Mouse (Mus musculus) lung, adult 2 months (tissue): ENCODE measurements around the gene Arhgap35.
"Not testable (repeated sequence)": the region's sequence is repeated elsewhere in the genome, so short reads cannot be mapped to it uniquely, and the experiment has no call there.

Experiments used
- CTCF ChIP-seq: fragments of 200-500 bp; IDR thresholded peaks from 2 replicates; pipeline ENCODE4 v1.5.1; 2011; ENCODE audit warnings: mild to moderate bottlenecking, low read length, control low read depth; ENCODE audit not compliant: insufficient read depth
- POLR2A ChIP-seq: fragments of 200-500 bp; IDR thresholded peaks from 2 replicates; pipeline ENCODE4 v1.6.1; 2011; ENCODE audit warnings: low read depth, mild to moderate bottlenecking, control low read depth, low read length, borderline replicate concordance; ENCODE audit errors: extremely low read depth

DNA sequence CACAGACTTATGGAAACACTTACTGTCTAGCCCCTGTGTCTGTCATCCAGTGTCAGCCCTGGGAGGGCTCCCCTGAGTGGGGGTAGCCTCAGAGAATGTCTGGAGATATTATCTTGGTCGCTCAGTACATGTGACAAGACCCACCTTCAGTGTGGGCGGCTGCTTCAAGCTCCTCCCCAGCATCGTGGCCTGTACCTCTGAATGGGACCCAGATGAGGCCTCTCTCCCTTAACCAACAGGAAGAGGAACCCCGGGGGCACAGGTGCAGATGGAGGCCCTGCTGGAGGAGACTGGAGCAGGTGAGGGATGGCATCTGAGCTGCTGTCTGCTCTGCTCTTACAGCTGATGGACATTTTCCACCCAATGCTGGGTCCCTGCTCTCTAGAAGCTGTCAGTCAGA, 28.3 kb upstream of the Arhgap35 start:
- not testable (repeated sequence) for TF ChIP-seq CTCF, POLR2A
